Mouse (Mus musculus) kidney, postnatal 0 days (tissue): ENCODE measurements around the gene Gm20388. TPM values are rescaled to one million over a fixed set of nuclear protein-coding genes. Genes with fewer than 3 reads are reported as not detected.
"Not testable (repeated sequence)": the region's sequence is repeated elsewhere in the genome, so short reads cannot be mapped to it uniquely, and the experiment has no call there.

Experiments used
- ATAC-seq: fragments of 200-750 bp; cut with Nextera tagmentation; replicated peaks from 2 replicates; pipeline ENCODE4 v1.8.0; 2017; ENCODE audit warnings: low read depth, moderate number of reproducible peaks, moderate TSS enrichment, moderate library complexity; ENCODE audit not compliant: low FRiP score
- DNase-seq: peaks from one replicate; pipeline ENCODE4 v3.0.0-alpha.2; 2016; ENCODE audit warnings: low spot score
- H3K27ac ChIP-seq: fragments of 300-500 bp; sonication (generic); 2 replicates; pipeline ENCODE4 v1.5.1; 2014; ENCODE audit warnings: mild to moderate bottlenecking
- H3K27me3 ChIP-seq: fragments of 300-500 bp; sonication (generic); 2 replicates; pipeline ENCODE4 v1.6.1; 2014; ENCODE audit warnings: low read length, mixed read lengths; ENCODE audit not compliant: insufficient read depth
- H3K36me3 ChIP-seq: fragments of 300-500 bp; sonication (generic); 2 replicates; pipeline ENCODE4 v1.6.1; 2014; ENCODE audit warnings: low read length, mixed read lengths; ENCODE audit not compliant: insufficient read depth
- H3K4me1 ChIP-seq: fragments of 300-500 bp; sonication (generic); replicated peaks from 2 replicates; pipeline ENCODE4 v1.6.1; 2014; ENCODE audit warnings: antibody characterized with exemption, low read length, mixed read lengths; ENCODE audit not compliant: insufficient read depth
- H3K4me2 ChIP-seq: fragments of 300-500 bp; sonication (generic); 2 replicates; pipeline ENCODE4 v1.6.1; 2014; ENCODE audit warnings: mild to moderate bottlenecking, low read length, moderate library complexity, mixed read lengths
- H3K4me3 ChIP-seq: fragments of 300-500 bp; sonication (generic); replicated peaks from 2 replicates; pipeline ENCODE4 v1.5.1; 2014; ENCODE audit warnings: low read depth, low read length
- H3K9ac ChIP-seq: fragments of 300-500 bp; sonication (generic); 2 replicates; pipeline ENCODE4 v1.6.1; 2014; ENCODE audit warnings: low read depth, low read length
- H3K9me3 ChIP-seq: fragments of 300-500 bp; sonication (generic); replicated peaks from 2 replicates; pipeline ENCODE4 v1.6.1; 2016; ENCODE audit warnings: low read length, inconsistent platforms, mixed read lengths
- CTCF ChIP-seq: IDR thresholded peaks from 2 replicates; pipeline ENCODE4 v1.5.1; 2016; ENCODE audit warnings: antibody characterized with exemption, low read depth, mild to moderate bottlenecking, moderate library complexity
- WGBS: fragments of 180-500 bp; shearing (Covaris S2); extraction: QIAGEN DNeasy Blood & Tissue Kit; methylation state at CpG from one replicate; pipeline ENCODE4 v1.1.7; 2014; 5-methylcytosine and 5-hydroxymethylcytosine counted together
- polyA plus RNA-seq: library from polyadenylated mRNA; unstranded; fragments of >200 nt; fragmentation: Nextera tagmentation; extraction: Ambion mirVana; gene quantifications from 2 replicates; pipeline ENCODE4 v1.2.1, GENCODE M21; 2015

The Gm20388 gene
- polyA plus RNA-seq, 1 experiment from 2014 or later = not detected

DNA sequence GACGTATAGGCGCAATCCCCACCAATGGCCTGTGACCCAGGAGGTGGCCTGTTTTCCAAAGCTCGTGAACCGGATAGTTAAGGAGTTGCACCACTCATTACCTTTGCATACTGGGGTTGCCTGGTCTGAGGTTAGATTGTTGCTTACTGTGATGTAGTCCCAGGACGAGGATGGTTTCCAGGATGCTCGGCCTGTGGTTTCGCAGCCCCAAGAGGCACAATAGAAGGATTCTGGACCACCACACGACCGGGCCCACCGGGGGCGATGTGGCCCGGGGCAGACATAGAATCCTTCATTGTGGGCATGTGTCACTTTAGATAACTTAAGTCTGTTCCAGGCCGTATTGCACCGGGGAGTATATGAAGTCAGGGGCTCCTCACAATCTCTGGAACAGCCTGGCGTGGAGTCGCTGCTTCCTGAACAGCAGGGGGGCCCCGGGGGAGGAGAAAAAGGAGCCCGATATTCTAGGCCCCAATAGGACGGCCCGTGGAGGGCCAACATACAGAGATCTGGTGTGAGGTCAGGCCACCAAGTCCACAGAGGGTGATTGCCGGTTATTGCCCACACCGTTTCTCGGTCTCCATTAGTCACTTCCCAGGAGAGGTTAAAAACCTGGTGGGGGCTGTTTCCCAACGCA, 3517.1 kb downstream of the Gm20388 start:
- no peak for TF ChIP-seq CTCF
- no peak overlapping the region for H3K27ac ChIP-seq
- no peak for ATAC-seq
- 97% methylated on average over 24 of the region's 24 CpGs for WGBS
- no peaks in the 10 kb centered on the region for H3K36me3 ChIP-seq
- no peaks in the 10 kb centered on the region for H3K4me1 ChIP-seq
- peaks cover 23% of the 10 kb centered on the region for H3K9me3 ChIP-seq
- no peaks in the 10 kb centered on the region for H3K27me3 ChIP-seq
- H3K4me3 ChIP-seq = no peak overlapping the region
- DNase-seq = no peak
- H3K9ac ChIP-seq = no peak overlapping the region
- H3K4me2 ChIP-seq = no peak overlapping the region

DNA sequence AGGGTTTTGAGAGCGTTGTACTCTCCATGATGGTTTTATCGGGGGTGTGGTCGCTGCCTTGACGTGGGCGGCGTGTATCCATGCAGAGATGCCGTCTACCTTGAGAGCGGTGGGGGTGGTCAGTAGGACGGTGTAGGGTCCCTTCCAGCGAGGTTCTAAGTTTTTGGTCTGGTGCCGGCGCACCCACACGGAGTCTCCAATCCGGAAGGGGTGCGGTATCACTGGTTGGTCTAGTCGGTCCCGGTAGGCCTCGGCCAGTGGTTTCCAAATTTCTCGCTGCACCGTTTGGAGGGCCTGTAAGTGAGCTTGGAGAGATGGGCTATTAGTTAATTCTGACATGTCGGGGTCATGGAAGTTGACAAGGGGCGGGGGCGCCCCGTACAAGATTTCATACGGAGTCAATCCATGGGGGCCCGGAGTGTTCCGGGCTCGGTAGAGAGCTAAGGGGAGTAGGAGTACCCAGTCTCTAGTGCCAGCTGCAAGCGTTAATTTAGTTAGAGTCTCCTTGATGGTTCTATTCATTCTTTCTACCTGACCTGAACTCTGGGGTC, 3517.8 kb downstream of the Gm20388 start:
- no peaks in the 10 kb centered on the region for H3K27me3 ChIP-seq
- 96% methylated on average over 28 of the region's 29 CpGs for WGBS
- no peaks in the 10 kb centered on the region for H3K36me3 ChIP-seq
- no peak overlapping the region for H3K4me2 ChIP-seq
- no peaks in the 10 kb centered on the region for H3K4me1 ChIP-seq
- ATAC-seq = no peak
- no peak overlapping the region for H3K4me3 ChIP-seq
- TF ChIP-seq CTCF = no peak
- no peak overlapping the region for H3K9ac ChIP-seq
- no peak for DNase-seq
- H3K27ac ChIP-seq = no peak overlapping the region
- peaks cover 23% of the 10 kb centered on the region for H3K9me3 ChIP-seq

DNA sequence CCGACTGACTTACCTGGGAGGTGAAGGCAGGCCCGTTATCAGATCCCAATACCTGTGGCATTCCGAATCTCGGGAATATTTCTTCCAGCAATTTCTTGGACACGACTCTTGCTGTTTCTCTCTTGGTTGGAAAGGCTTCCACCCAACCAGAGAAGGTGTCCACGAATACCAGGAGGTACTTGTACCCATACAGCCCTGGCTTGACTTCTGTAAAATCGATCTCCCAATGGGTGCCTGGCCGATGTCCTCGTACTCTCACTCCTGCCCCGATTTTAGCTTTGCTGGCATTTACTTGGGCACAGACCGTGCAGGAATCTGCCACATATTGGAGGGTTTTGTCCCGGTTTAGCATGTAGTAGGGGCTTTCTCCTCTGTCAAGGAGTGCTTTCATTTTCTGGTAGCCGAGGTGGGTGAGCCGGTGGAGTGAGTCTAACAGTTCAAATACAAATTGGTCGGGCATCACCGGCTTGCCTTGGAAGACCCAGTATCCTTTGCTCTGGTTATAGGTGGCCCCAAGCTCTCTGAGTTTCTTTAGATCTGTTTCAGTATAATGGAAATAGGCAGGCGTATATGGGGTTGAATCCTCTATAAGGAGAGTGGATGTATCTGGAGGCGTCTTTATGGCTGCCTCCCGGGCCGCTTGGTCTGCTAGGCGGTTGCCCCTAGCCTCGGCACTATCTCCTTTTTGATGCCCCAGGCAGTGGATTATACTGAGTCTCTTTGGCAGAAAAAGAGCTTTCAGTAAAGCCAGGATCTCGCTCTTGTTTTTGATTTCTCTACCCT, 3518.5 kb downstream of the Gm20388 start:
- no peak for TF ChIP-seq CTCF
- DNase-seq (no peak), ATAC-seq (no peak)
- Histone ChIP-seq H3K4me1 (no peaks in the 10 kb centered on the region), H3K27me3 (no peaks in the 10 kb centered on the region), H3K9ac (no peak overlapping the region), H3K27ac (no peak overlapping the region), H3K9me3 (peaks cover 23% of the 10 kb centered on the region), H3K4me3 (no peak overlapping the region), H3K4me2 (no peak overlapping the region), H3K36me3 (no peaks in the 10 kb centered on the region)
- WGBS = 95% methylated on average over 23 of the region's 23 CpGs

DNA sequence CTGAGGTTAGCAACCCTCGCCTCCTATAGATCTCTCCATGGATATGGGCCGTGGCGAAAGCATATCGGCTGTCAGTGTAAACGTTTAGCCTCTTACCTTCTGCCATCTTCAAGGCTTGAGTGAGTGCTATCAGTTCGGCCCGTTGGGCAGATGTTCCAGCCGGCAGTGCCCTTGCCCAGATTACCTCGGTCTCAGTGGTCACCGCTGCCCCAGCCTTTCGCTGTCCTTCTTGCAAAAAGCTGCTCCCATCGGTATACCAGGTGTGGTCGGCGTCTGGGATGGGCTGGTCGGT, 3519.0 kb downstream of the Gm20388 start:
- H3K4me1 ChIP-seq, H3K27ac ChIP-seq, H3K9ac ChIP-seq, DNase-seq, H3K4me2 ChIP-seq, ATAC-seq, H3K4me3 ChIP-seq, H3K27me3 ChIP-seq, H3K36me3 ChIP-seq: not testable (repeated sequence)
- peaks cover 23% of the 10 kb centered on the region for H3K9me3 ChIP-seq
- WGBS = 96% methylated on average over 15 of the region's 15 CpGs

DNA sequence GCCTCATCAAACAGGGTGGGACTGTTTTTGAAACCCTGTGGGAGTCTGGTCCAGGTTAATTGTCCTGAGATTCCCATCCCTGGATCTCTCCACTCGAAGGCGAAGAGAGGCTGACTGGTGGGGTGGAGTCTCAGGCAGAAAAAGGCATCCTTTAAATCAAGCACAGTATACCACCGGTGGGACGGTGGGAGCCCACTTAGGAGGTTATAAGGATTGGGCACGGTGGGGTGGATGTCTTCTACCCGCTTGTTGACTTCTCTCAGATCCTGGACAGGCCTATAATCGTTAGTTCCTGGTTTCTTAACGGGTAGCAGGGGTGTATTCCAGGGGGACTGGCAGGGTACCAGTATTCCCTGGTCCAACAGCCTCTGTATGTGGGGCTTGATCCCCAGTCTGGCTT, 3520.3 kb downstream of the Gm20388 start:
- H3K9me3 ChIP-seq = peaks cover 23% of the 10 kb centered on the region
- H3K4me3 ChIP-seq, H3K4me1 ChIP-seq, H3K27ac ChIP-seq, H3K4me2 ChIP-seq, H3K36me3 ChIP-seq, DNase-seq, ATAC-seq, H3K27me3 ChIP-seq, H3K9ac ChIP-seq: not testable (repeated sequence)
- 91% methylated on average over 8 of the region's 8 CpGs for WGBS

DNA sequence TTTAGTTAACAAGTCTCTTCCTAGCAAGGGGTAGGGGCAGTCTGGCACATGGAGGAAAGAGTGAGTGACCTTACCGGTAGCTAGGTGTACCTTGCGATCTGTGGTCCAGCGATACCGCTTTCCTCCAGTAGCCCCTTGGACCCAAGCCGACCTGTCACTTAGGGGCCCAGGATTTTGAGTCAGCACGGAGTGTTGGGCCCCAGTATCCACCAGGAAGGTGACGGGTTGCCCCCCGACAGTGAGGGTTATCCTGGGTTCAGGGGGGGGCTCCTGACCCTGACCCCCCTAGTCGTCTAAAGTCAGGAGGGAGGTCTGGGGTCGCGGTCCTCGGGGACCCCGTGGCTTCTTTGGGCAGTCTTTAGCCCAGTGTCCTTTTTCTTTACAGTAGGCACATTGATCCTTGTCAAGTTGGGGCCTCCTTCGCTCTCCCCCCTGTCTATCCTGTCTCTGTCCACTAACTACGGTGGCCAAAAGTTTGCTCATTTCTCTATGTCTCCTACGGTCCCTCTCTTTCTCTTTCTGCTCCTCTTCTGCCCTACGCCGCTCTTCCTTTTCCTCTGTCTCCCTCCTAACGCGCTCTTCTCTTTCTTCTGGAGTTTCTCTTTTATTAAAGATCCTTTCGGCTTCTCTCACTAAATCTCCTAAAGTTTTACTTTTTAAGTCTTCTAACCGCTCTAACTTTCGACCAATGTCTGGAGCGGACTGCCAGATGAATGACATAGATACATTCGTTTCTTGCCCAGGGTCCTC, 3521.2 kb downstream of the Gm20388 start:
- no peak for DNase-seq
- H3K27me3 ChIP-seq = no peaks in the 10 kb centered on the region
- H3K27ac ChIP-seq = no peak overlapping the region
- H3K4me1 ChIP-seq = no peaks in the 10 kb centered on the region
- 97% methylated on average over 25 of the region's 25 CpGs for WGBS
- H3K4me2 ChIP-seq = no peak overlapping the region
- peaks cover 20% of the 10 kb centered on the region for H3K9me3 ChIP-seq
- no peak overlapping the region for H3K9ac ChIP-seq
- no peaks in the 10 kb centered on the region for H3K36me3 ChIP-seq
- no peak overlapping the region for H3K4me3 ChIP-seq
- no peak for ATAC-seq
- TF ChIP-seq CTCF = no peak
